Mouse (Mus musculus): ENCODE data around the gene Phf12. TPM values are rescaled to one million over a fixed set of nuclear protein-coding genes. Genes with fewer than 3 reads are reported as not detected.
A peak's percentile ranks its signal among the peaks of the same experiment; 100 is the strongest.
"Not testable (repeated sequence)": the region's sequence is repeated elsewhere in the genome, so short reads cannot be mapped to it uniquely, and the experiment has no call there.

Gene Phf12
- total RNA-seq, 2 experiments from 2014 or later: 11.5 to 24.2 TPM

DNA sequence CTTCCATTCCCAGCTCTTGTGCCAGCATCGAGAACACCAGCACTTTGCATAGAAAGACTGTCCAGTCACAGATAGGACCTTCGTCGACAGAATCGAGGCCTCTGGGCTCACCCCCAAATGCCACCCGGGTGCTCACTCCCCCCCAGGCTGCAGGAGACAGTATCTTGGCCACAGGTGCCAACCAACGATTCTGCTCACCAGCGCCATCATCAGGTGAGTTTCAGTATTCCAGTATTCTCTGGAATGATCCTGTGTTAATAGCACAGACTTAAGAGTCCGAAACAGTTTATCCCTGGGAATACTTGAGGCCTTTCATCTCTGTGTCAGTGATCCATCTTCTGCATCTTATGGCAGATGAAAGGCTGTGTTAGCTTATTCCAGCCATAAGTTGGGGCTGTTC is 41.1 kb downstream of the Phf12 start:
- ATAC-seq (replicated peaks; ENCODE audit: low FRiP score, poor library complexity, severe bottlenecking): peak; percentile 50

DNA sequence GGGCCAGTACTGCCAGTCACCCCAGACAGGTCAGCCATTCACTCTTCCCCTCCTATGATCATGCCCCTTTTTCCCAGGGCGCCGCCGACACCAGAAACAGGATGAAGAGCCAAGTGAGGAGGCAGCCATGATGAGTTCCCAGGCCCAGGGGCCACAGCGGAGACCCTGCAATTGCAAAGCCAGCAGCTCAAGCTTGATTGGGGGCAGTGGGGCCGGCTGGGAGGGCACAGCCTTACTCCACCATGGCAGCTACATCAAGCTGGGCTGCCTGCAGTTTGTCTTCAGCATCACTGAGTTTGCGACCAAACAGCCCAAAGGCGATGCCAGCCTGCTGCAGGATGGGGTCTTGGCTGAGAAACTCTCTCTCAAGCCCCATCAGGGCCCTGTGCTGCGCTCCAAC is 46.7 kb downstream of the Phf12 start:
- ATAC-seq (replicated peaks; ENCODE audit: low FRiP score, poor library complexity, severe bottlenecking): no peak

DNA sequence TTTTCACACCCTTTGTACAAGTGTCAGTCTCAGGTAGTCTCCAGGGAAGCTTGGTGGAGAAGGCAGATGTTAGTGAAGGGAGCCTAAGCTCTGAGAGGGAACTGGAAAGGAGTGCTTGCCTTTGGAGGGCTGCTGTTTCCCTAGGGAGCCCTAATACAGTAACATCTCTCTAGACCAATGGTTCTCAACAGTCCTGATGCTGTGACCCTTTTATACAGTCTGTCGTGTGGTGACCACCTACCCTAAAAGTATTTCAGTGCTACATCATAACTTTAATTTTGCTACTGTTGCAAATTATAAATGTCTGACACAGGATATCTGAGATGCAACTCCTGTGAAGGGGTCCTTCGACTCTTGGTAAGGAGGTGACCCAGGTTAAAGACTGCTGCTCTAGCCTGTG is 48.0 kb downstream of the Phf12 start:
- no peak for ATAC-seq (replicated peaks; ENCODE audit: low FRiP score, poor library complexity, severe bottlenecking)

DNA sequence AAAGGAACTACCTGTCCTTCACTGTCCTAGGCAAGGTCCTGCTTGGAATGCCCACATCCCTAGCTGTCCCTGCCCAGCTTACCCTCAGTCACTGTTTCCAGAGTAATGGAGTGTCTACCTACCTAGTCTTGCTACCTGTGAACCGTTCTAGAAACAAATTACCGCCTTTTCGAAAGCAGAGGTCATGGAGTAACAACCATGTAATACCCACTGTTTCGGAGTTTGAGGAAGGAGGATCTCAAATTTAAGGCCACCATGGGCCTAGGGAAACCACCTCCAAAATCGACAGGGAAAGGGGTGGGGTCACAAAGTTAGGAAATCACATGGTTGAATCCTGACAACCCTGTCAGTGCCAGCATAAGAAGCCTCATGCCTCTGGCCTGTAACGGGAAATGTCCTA is 48.8 kb downstream of the Phf12 start:
- ATAC-seq (replicated peaks; ENCODE audit: low FRiP score, poor library complexity, severe bottlenecking): no peak

DNA sequence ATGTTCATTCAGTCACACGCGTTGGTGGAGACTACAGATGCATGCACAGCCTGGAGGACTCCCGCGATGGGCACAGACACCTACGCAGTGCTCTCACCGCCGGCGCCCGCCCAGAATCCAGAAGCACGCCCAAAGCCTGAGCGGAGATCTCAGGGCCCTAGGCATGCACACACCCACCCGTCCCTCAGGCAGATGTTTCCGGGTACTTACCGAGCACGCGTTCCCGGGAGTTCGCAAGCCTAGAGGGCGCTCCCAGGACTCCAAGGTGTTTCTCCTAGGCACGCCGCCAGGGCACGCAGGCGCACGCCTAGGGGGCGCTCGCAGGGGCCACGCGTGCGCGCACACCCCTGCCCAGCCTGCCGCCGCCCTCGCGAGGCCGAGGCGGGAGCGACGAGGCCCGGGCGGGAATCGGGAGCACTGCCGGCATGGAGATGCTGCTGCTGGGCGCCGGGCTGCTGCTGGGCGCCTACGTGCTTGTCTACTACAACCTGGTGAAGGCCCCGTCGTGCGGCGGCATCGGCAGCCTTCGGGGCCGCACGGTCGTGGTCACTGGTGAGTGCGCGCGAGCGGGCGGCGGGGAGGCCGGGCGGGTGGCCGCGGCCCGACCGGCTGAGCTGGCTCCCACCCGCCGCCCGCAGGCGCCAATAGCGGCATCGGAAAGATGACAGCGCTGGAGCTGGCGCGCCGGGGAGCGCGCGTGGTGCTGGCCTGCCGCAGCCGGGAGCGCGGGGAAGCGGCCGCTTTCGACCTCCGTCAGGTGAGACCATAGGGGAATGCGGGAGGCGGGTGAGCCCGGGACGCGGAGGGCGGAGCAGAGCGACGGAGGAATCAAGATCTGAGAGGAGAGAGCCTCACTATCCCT is 49.6 kb downstream of the Phf12 start, which contains the start of gene Dhrs13:
TSS of gene Dhrs13 (plus strand) at position 334 of the 862 bp plus-strand sequence.
- ATAC-seq (replicated peaks; ENCODE audit: low FRiP score, poor library complexity, severe bottlenecking): peak; percentile 93

DNA sequence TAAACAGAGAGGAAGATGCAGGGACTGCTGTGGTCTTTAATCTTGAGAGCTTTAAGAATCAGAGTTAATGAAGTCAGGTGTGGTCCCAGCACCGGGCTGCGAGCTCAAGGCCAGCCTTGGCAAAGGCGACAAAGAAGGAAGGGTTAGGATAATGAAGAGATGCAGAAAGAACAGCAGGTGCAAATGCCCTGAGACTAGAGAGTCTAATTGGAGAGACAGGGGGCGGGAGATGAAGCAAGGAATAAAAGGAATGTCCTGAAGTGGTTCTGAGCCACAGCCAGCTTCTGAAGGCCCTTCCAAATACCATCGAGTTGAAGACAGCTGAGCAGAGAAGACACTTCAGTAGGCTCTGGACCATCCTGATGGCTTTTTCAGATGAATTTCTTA is 50.2 kb downstream of the Phf12 start:
- no peak for ATAC-seq (replicated peaks; ENCODE audit: low FRiP score, poor library complexity, severe bottlenecking)

DNA sequence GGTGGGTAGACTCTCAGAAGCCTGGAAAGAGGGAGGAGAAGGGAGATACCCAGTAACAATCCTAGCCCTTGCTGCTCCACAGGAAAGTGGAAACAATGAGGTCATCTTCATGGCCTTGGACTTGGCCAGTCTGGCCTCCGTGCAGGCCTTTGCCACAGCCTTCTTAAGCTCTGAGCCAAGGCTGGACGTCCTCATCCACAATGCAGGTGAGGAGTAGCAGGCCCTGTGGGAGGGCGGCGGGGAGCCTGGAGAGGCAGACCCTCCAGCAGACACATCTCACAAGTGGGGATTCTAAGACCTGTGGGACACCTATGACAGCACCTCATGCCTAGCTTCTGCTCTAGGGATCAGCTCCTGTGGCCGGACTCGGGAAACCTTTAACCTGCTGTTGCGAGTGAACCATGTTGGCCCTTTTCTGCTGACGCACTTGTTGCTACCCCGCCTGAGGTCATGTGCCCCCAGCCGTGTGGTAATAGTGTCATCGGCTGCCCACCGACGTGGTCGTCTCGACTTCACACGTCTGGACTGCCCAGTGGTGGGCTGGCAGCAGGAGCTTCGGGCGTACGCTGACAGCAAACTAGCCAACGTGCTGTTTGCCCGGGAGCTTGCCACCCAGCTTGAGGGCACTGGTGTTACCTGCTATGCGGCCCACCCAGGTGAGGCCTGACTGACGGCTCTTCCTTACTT is 51.5 kb downstream of the Phf12 start:
- ATAC-seq (replicated peaks; ENCODE audit: low FRiP score, poor library complexity, severe bottlenecking): no peak

DNA sequence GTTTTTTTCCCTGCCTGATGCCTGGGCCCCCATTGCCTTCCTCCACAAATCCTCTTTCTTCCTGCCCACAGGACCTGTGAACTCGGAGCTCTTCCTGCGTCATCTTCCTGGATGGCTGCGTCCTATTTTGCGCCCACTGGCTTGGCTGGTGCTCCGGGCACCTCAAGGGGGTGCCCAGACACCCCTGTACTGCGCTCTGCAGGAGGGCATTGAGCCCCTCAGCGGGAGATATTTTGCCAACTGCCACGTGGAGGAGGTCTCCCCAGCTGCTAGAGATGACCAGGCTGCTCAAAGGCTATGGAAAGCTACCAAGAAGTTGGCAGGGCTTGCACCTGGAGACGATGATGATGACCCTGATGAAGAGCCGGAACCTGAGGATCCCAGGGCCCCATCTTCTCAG is 54.2 kb downstream of the Phf12 start:
- no peak for ATAC-seq (replicated peaks; ENCODE audit: low FRiP score, poor library complexity, severe bottlenecking)

DNA sequence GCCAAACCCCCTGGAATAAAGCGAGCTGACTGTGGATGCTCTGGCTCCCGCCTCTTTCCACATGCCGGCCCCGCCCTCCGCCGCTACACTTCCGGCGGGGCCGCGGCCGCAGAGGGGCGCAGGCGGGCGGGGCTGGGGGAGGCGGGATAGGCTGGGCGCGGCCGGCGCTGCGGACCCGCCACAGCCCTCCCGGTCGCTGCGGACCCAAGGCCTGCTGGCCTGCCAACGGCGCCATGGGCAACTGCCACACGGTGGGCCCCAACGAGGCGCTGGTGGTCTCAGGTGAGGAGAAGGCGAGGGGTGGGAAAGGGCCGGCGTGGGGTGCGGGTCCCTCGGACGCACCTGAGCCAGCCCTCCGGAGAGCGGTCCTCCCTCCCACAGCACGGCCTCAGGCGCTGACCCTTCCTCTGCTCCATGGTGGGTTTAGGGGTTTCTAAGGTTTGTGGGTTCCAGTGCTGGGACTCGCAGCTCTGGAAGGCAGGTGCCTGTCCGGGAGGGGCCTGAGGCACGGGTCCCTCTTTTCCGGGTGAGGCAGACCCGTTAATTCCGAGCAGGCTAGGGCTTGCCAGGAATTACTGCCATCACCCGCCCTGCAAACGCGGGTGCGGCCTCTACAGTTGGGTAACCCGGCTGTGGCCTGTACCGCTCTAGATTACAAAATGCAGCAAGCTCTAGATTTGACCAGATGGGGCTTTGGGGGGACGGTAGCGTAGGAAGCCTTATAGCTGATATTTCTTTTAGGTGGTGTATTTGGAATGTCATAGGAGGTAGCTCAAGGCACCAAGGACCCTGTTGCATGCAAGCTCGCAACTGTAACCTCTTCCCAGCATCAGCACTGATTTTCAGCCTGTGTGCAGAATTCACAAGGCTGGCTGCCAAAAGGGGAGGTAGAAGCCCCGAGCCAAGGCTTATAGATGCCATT is 55.5 kb downstream of the Phf12 start, which contains the start of gene Flot2:
TSS of gene Flot2 (plus strand) at position 101 of the 922 bp plus-strand sequence.
- ATAC-seq (replicated peaks; ENCODE audit: low FRiP score, poor library complexity, severe bottlenecking): peak; percentile 61

DNA sequence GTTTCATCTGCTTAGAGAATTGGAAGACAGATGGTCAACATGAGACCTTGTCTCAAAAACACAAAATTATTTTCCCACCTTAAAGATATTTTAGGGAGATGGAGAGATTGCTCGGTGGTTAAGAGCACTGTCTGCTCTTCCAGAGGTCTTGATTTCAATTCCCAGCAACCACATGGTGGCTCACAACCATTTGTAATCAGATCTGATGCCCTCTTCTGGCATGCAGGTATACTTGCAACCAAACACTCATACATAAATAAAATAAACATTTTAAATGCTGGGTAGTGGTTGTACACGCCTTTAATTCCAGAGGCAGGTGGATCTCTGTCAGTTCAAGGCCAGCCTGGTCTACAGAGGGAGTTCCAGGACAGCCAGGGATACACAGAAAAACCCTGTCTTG is 58.3 kb downstream of the Phf12 start:
- ATAC-seq (replicated peaks; ENCODE audit: low FRiP score, poor library complexity, severe bottlenecking): no peak

DNA sequence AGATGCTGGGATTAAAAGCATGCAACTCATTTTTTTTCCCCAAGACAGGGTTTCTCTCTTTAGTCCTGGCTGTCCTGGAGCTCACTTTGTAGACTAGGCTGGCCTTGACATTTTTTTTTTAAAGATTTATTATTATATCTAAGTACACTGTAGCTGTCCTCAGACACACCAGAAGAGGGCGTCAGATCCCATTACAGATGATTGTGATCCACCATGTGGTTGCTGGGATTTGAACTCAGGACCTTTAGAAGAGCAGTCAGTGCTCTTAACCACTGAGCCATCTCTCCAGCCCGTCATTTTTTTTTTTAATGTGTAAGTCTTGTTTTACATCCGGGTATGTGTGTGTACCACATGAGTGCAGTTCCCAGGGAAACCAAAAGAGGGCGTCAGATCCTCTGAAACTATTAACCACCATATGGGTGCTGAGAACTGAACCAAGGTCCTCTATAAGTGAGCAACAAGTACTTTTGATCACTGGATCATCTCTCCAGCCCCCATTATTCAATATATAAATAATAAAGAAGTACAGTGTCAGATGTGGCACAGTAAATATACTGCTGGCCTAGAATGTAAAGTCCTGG is 59.8 kb downstream of the Phf12 start:
- ATAC-seq (replicated peaks; ENCODE audit: low FRiP score, poor library complexity, severe bottlenecking): not testable (repeated sequence)

DNA sequence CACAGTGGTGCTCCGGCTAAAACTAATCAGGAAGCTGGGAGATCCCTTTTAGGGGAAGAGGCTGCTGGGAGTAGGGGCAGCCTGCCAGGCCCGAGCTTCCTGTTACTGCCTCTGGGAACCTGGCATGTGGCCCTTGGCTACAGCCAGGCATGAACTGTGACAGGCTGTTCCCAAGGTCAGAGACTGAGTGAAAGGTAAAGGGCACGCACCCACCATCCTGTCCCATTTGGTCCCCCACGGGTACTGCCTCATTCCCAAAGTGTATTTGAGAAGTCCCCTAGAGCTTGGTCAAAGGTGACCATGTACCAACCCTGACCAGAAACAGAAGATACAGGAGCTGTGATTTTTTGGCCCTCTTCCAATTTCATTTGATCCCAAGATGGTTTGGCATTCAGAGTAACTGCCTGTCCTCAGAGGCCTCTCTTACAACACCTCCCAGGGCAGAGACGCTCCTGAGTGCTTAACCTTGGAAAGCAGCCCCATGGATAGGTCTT is 62.3 kb downstream of the Phf12 start:
- no peak for ATAC-seq (replicated peaks; ENCODE audit: low FRiP score, poor library complexity, severe bottlenecking)

DNA sequence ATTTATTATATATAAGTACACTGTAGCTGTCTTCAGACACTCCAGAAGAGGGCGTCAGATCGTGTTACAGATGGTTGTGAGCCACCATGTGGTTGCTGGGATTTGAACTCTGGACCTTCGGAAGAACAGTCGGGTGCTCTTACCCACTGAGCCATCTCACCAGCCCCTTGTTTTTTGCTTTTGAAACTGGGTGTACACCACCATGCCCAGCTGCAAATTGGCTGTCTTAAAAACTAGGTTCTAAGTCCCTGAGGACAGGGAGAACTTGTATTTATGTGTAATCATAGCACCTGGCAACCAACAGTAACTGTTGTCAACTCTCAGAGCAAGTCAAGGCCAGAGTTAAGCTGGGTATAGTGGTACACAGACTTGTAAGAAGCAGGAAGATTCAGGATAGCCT is 66.1 kb downstream of the Phf12 start:
- ATAC-seq (replicated peaks; ENCODE audit: low FRiP score, poor library complexity, severe bottlenecking): not testable (repeated sequence)

DNA sequence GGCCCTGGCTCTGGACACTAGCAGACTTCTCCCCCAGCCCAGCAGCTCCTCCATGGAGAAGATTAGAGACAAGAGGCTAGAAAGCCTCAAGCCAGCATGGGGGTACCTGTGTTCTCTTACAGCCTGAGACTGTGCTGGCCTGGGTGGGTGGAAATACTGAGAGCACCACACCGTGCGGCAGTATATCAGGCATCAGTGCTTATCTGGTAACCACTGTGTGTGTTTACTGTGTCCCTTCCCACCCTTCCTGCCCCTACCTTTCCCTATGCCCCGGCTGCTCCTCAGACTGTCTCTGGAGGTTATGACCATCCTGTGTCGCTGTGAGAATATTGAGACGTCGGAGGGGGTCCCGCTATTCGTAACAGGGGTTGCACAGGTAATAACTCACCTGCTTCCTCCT is 70.5 kb downstream of the Phf12 start:
- 0 out of 2 replicates have a peak, but pooled peaks have one; percentile 14 for ATAC-seq (replicated peaks; ENCODE audit: low FRiP score, poor library complexity, severe bottlenecking)

DNA sequence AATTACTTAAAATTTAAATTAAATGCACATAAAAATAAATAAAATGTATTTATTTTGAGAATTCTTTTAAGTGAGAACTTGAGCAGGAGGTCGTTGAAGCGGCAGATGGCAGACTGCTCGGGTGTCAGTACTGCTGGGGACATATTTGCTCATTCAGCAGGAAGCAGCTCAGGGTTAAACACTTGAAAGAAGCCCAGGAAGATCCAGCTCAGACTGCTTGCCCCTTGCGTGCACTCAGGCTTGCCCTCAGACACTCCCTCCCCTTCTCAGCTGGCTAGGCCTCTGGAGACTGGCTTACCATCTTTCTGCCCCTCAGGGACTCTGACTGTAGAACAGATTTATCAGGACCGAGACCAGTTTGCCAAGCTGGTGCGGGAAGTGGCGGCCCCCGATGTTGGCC is 74.4 kb downstream of the Phf12 start:
- ATAC-seq (replicated peaks; ENCODE audit: low FRiP score, poor library complexity, severe bottlenecking): no peak

DNA sequence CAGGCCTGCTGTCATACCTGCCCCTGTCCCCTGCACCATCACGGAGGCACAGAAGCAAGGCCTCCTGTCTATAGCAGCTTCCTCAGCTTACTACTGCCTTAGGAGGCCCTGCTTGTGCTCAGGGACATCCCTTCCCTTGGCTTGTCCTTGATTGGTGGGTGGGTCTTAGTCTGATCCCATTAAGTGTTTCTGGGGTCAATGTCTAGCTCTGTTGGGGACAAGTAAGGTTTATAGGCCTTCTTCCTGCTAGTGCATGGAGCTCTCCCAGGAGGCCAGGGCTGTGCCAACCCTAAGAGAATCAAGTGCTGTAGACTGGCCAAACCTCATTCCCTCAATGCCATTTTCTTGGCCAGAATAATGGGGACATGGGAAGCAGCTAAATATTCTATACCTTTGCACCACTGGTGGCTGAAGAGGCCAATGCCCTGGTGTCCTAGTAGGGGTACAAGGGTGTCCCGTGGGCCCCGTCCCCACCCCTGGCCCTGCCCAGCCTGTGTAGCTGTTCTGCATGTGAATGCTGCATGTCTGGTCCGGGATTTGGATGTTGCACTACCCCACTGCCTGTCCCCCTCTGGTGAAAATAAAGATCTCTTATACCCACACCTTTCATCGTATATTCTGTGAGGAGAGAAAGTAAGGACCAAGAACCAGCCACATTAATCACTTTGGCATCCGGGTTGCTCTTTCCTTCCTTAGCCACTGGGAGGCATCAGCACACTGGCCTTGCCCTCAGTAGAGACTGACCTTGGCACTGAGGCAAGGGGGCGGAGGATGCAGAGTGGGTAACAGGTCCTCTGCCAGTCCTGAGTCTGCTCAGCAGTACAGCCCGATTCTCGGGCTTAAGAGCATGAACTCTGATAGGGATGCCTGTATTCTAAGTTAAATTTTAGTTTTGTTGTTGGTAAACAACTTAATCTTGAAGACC is 77.5 kb downstream of the Phf12 start:
- peak; percentile 91 for ATAC-seq (replicated peaks; ENCODE audit: low FRiP score, poor library complexity, severe bottlenecking)

DNA sequence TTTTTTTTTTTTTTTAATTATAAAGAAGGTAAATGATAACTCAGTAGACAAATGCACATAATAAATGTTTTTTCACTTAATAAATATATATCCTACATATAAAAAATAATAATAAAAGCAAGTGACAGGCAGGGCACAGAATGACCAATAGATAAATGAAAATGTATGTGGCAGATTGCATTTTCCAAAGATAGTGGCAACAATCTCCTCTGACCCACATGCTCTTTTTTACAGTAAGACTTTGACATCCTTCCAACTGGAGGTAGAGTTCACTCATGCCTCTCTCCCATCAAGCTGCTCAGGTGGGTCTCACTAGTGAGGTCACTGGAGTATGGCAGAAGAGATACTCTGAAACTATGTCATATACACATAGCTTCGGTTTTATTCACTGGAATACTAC is 80.0 kb downstream of the Phf12 start:
- ATAC-seq (replicated peaks; ENCODE audit: low FRiP score, poor library complexity, severe bottlenecking): no peak

DNA sequence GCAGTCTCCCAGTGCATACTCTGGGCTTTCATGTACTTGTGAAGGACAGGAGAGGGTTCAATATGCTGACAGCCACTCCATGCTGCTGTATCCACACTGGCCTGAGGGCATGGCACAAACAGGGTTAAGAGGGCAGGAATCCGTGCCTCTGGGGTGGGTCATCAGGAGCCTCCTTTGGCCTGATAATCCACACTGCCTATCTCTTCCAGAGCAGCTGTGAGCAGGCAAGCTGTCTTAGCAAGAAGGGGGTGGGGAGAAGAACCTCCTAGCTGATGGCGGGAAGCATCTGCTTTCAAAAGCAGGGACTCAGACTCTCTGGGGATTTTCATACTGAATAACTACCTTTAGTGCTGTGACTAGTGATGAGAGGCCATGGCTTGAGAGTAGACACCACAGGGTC is 83.4 kb downstream of the Phf12 start:
- peak; percentile 72 for ATAC-seq (replicated peaks; ENCODE audit: low FRiP score, poor library complexity, severe bottlenecking)

DNA sequence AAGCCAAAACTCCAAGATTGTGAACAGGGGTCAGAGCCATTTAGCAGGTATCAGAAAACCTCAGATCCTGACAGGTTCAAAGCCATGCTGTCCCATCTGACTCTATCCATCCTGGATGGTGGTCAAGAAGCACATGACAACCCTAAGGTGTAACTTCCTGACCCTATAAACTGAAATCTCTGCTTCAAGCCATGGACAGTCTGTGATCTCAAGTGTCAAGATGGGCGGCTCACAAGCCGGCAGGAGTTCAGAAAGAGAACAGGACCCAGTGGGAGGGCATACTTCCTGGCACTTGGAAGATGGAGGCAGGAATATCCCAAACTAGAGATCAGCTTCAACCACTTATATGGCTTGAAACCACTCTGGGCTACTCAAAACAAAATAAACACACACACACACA is 84.1 kb downstream of the Phf12 start:
- no peak for ATAC-seq (replicated peaks; ENCODE audit: low FRiP score, poor library complexity, severe bottlenecking)

Measured in erythroblast, adult 5-6 weeks (primary cell).